Mouse (Mus musculus) ovary, adult 18-20 months (tissue): ENCODE data around the gene Bmt2.

ENCODE experiments used
- DNase-seq: peaks from one replicate; pipeline ENCODE4 v3.0.0; 2022; ENCODE audit warnings: low spot score, mixed read lengths

Gene Bmt2

DNA sequence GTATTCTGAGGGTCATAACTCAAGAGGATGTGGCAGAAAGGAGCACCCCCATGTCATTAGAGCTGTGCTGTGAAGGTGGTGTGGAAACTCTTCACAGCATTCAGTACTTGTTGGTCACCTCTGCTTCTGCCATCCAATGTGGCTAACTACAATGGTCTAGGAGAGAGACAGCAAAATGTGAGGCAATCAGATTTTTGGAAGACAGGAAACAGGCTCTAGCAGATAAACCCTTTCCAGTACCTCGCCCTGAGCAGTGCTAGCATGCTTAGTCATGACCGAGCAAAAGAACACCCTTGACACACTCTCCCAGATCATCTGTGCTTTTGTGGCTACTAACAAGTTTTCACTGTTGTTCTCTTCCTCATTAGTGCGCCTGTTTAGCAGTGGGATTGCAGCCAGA lies 60.7 kb downstream of the Bmt2 start:
- DNase-seq: no peak

DNA sequence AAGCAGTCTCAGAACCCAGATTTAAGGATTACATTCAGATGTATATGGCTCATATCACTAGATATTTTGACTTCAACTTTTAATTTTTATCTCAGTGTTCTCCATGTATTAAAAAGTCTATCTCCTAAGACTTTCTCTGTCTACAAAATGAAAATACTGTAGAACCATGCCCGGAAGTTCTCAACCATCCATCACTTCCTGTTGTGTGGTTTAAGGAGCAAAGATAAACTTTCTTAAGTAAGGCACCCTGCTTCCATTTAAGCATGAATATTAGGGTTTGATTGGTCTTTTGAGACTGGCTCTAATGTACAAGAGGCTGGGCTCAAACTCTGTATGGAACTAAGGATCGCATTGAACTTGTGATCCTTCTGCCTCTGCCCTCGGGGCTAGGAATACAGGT lies 63.2 kb downstream of the Bmt2 start:
- no peak for DNase-seq

DNA sequence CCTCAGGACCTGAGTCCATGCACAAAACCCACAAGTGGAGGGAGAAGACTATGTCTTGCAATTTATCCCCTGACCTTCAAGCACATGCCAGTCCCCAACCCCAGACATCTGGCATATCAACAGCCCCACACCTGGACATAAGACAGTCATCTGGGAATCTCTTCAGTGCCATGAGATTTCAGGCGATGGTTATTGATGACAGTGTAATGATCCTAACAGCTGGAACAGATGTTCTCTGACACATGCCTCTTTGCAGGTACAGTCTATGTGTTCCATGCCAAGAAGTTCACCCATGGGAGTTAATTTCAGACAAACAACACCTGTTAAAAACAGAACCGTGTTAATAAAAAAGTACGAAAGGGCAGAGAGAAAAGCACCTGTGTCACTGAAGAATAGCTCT lies 64.1 kb downstream of the Bmt2 start:
- no peak for DNase-seq

DNA sequence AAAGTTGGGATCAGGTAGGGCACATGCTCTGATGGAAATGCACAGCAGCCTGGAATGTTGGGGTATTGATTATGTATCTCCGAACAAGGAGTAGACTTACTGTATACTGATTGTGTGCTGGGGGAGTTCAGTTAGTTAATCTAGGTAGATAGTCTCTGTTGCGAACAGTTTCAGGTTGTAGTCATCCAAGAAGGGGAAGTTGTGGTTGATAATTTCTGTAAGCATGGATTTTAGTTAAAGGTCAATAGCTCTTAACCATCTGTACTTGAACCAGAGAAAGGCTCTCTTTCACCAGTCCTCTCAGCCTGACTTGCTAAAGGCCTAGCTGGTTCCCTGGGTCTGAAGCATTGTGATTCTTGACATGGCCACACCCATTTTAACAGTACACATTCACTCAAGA lies 66.9 kb downstream of the Bmt2 start:
- no peak for DNase-seq

DNA sequence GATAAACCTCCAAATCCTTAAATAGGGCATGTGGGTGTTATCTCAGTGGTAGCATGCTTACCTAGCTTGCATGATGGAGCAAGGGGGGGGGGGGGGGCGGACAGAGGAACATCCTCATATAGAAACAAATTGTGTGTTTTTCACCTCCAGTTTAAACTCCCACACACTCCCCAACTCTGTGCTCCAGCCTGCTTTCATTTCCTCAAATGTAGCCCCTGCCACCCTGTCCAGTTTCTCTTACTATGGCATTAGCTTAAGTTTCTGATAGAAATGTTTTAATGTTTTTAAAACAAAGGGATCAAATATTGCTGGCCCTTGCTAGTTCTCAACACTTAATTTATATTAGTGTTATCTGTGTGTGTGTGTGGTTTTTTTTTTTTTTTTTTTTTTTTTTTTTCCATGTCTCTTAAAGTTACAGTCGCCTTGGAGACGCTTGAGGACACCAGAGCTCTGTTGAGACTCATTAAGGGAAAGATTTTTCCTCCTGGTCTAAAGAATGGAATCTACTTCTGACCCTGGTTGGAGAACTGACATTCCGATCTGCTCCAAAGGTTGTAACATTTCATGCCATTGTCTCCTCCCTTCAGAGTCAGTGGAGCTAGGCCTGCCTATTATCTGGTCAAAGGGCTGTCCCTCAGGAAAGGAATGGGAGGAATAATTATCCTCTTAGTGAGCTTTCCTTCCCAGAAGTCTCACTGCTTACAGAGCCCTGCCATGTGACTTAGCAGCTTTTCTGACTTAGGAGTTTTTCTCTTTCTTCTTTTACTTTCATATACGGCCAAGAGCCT lies 68.2 kb downstream of the Bmt2 start:
- DNase-seq: no peak

DNA sequence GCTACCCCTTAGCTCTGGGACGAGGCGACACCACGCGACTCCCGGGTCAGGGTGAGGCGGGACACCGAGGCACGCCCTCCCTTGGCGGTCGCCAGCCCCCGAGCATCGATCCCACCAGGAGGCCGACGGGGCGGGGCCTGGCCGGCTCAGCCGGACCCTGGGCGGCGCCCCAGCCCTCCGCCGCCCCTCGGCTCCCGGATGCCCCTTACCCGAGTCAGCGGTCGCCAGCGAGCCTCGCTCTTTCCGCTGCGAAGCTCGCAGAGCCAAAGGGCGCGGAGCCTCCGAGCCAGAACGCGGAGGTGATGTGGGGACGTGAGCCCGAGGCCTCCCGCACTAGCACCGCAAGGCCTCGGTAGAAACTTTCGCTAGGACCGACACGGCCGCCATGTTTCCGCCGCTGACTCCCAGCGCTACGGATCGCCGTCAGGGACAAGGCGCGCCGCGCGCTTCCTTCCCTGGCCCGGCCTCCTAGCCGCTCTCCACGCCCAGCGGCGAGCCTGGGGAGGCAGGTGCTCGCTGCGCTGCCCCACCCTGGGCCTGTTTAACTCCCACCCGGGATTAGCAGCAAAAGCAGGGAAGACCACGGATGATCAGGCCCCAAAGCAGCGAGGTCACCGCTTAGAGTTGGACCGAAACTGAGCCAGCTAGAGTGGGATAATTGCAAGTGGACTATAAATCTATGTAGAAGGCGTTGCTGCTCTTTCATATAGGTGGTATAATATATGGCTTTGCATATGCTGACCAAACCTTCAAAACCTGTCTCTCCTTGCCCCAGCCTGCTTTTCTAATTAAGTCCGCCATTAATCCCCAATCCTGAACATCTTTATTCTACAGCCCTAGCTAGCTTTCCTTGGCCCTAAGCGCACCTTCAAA lies 69.9 kb downstream of the Bmt2 start, which contains the start of gene Tmem168:
Gene Tmem168, minus strand, starts transcription at position 480 of the 873 bp plus-strand sequence.
- peak; percentile 85 for DNase-seq

DNA sequence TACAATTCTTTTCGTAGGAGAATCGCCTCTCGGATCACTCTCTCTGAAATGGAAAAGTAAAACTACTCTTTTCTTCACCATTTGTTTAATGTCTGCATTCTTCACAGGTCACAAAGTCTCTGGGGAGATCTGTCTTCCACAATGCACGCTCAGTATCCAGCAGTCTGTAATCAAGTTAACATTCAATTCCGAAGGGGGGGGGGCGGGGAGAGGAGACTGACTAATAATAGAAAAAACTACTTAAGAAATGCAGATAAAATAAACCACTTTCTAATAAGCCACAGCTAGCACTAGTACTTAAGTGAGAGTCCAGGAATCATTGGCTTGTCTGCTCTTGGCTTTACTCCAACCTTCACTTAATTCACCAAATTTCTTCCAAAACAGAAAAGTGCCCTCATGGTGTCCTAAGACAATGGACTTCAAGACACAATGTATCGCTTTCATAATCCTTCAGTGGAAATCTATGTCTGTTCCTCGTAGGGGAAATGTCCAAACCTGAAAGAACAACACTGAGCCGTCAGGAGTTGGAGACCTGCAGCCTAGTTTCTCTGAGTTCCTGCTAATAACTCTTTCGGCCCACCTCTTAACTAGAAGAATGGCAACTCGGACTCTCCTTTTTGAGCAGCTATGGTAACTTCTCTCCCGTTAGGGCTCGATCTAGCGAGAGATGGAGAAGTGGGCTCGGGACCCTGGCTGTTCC lies 70.7 kb downstream of the Bmt2 start:
- no peak for DNase-seq

DNA sequence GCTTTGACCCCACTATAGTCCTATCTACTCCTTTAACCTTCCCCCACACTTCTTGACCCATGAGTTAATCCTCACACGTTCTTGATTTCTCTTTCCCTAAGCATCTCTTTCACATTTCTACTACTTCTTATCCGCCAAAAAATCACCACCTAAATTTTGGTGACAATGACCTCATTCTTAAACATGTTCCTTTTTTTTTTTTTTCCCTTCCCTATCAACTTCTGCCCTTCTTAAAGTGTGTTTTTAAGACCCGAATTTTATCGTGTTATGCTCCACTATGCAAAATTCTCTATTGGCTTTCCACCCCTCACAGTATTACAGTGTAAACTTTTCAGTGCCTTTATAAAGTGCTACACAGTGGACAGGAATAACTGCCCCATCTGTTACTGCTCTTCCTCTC lies 71.4 kb downstream of the Bmt2 start:
- DNase-seq: no peak

DNA sequence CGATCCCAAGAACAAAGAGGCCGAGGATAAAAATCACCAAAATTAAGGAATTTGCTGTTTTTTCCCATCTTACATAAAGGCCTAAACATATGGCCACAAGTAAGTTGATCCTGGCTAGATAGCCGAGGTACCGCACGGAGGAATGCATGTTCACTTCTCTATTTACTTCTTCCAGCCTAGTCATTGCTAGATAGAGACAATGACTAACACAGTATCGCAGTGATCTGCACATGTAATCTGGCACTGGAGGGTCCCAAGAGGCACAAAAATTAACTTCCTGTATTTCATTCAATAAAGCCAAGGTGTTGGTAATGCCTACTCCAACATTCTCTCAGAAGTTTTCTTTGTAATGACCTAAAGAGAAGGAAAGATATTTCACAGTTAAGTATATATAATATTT lies 74.6 kb downstream of the Bmt2 start:
- DNase-seq: no peak

DNA sequence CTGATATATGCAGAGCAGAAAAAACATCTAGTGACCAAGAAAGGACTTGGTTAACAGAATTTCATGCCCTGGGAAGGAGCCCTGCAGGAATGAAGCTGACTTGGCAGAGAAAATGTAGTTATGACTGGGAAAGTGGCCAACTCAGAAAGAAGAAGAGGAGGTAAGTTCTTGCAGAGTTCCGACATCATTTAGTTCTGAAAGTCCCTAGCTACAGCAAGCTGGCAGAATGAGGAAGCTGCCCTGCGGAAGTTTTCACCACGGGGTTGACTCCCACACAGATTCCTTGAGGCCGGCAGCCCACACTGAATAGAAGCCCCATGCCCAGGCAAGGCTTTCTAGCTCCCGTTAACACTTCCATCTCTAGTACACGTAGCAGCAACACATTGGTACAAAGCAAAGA lies 76.2 kb downstream of the Bmt2 start:
- peak; percentile 27 for DNase-seq

DNA sequence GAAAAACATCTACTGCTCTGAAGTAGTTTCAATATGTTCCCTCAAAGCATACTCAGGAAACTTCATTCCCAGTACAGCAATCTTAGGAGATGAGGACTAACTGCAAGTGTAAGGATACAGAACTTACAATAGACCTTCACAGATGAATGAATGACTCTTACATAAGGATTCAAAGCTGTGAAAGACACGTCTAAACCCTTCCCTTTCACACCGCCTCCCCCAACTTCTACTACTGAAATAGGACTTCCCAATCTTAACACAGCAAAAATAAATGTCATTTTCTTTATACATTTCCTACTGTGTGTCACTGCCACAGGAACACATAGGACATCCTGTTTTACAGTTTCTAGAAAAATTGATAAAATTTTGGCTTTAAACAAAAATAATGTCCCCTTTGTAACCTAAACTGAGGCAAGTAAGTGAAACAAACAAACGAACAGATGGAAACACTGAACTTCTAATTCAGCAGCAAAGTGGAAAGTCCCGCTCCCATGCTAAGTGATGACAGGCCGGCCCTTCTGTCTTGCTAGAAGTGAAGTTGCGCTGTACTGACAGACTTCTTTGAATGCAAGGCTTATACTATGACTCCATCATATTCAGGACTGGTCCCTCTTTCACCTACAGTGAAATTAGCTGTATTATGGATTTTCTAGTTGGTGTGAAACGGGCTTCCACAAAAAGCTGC lies 79.4 kb downstream of the Bmt2 start:
- DNase-seq: no peak

DNA sequence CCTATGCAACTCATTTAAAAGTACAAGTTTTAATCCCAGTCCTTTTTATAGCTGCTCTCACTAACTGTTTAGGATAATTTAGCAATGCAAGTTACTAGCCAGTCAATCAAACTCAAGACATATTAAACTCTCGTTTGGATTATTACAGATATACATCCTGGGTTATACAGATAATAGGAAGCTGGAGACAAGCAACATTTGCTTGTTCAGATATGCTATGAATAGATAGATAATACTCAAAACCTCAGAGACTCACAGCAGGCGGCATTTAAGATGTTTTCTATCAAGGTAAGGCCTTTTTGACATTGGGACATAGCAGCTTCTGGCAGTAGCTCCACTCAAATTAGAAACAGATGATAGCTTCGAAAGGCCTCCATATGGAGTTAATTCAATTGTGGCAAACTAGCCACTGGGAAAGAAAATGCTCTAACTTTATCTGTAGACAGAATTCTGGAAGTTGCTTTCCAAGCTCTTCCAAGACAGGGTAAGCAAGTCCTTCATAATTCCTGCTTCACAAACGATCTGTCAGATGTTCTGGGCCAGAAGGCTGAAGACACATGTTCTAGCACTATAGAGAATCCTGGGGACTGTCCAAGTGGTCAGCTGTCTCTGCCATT lies 84.9 kb downstream of the Bmt2 start:
- DNase-seq: no peak

DNA sequence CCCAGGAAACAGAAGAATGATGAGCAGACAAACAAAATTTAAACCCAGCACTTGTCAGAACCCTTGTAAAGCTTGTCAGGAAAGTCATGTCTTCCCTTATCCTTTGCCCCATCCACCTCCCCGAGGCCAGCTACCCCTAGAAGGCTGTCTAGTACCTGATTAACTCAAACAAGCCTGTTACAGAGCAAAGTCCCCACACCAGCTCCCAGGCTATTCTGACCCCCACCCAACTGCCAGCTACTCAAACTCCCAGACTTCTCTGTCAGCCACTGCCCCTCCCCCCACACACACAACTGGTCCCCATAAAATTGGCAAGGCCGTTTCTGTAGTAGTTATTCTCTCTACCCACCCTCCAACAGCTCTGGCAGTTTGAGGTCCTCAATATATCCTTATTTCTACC lies 91.2 kb downstream of the Bmt2 start:
- no peak for DNase-seq

DNA sequence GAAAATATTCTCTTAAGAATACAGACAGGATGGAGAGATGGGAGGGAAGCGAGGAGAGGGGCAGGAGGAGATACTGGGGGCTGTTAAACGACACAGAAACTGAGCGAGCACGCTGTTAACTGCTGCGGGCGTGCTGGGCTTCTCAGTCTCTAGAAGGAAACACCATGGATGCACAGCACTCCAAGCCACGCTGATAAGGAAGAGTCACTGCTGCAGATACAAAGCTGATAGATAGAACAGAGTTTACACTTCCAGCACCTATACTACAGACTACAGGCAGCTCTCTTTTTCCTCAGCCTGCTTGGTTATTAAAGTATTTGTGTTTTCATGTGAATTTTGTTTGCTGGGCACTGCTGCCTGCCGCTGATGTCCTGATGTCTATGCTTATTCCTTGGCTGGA lies 91.6 kb downstream of the Bmt2 start:
- DNase-seq: no peak

DNA sequence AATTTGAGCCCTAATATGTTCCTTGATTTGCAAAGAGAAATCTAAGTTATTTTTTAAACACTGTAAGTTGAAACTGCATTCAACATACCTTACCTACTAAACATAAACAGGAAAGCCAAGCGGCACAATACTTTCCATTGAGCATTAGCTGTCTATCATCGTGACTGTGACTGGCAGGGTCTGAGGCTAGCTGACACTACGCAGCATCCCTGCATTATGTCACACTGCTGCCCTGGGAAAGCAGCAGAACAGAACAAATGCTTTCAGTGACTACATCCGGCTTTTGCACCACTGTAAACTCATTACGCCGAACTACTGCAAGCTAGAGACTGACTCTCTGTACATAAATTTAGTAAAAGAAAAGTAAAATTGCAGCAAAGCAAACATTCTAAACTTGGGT lies 93.0 kb downstream of the Bmt2 start:
- DNase-seq: no peak

DNA sequence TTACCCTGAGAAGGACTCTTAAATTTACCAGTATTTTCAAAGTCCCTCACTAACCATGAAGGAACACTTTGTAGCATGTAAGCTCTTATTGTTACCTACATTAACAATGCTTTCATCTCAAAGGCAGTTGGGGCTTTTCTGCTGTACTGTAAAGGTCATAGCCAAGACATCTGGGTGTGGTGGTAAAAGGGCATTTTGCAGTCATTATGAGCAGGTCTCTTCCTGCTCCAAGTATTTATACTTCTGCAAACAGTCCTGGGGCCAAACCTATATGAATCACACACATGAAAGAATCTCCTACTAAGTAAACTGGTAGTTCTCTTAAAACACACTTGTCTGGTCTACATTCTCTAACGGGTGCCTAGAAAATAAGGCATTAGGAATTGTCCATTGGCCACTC lies 95.7 kb downstream of the Bmt2 start:
- no peak for DNase-seq
